8 mouse cellular contexts compared by ENCODE assay signal in the genomic region with DNA sequence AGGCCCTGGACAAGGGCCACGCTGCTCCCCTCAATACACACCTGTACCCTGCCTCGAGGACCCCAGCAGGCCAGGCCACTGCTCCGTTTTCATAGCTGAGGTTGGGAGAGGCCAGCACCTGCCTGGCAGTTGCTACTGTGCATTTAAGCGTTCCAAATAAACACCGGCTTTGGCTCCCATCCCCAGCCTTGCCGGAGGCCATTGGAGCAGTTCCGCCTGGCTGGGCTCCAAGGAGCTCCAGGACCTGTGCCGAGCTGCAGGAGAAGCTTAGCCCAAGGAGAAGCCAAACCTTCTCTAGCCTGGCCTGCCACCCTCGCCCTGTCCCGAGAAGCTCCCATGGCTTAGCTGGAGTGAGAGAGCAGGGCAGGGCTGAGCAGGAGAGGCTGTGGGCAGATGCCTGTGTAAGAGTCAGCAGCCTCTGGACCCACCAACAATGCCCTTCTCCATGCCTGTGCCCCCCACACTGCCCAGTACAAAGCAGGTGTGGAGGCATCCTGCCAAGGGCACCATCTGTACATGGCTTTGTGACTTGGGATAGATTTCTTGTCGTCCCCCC. TPM values are rescaled to one million over a fixed set of nuclear protein-coding genes. Genes with fewer than 3 reads are reported as not detected.
A peak's percentile ranks its signal among the peaks of the same experiment; 100 is the strongest.
DNase-seq lines count a peak whose midpoint lies in the region; ATAC-seq lines count a peak whose summit lies in the region.

No protein-coding gene starts in this region.

- no peaks in the 10 kb centered on the region for H3K36me3 ChIP-seq in intestine, embryonic 16.5 days (ENCODE audit: control insufficient read depth, insufficient read depth, low read length)
- no peaks in the 10 kb centered on the region for H3K36me3 ChIP-seq in lung, embryonic 16.5 days (ENCODE audit: control insufficient read depth, insufficient read depth, low read length)
- 0 out of 2 replicates have a peak, but pooled peaks cover 2% of the 10 kb centered on the region for H3K36me3 ChIP-seq in liver, embryonic 11.5 days (ENCODE audit: control insufficient read depth, insufficient read depth, low read length)

- H3K9ac ChIP-seq in intestine, embryonic 16.5 days (ENCODE audit: low read depth, low read length) = no peak overlapping the region
- H3K9ac ChIP-seq in lung, embryonic 16.5 days (ENCODE audit: low read length) = no peak overlapping the region
- no peak overlapping the region for H3K9ac ChIP-seq in liver, embryonic 11.5 days (ENCODE audit: low read depth, low read length)

- DNase-seq in left cerebral cortex, postnatal 25 days (ENCODE audit: low spot score in 2 of 2) = peak; percentile 43 to 51
- no peak for DNase-seq in left cerebral cortex, postnatal 36 days (ENCODE audit: low spot score in 2 of 2)
- DNase-seq in cerebellum, adult 18-20 months = peak; percentile 98 to 99
- peak; percentile 82 for DNase-seq in gastrocnemius, postnatal 10 days
- peak; percentile 76 for DNase-seq in testis, postnatal 10 days (ENCODE audit: low spot score)
- no peak for DNase-seq in liver, embryonic 11.5 days (ENCODE audit: low spot score)

- no peaks in the 10 kb centered on the region for H3K9me3 ChIP-seq in intestine, embryonic 16.5 days (ENCODE audit: control insufficient read depth, low read length)
- no peaks in the 10 kb centered on the region for H3K9me3 ChIP-seq in lung, embryonic 16.5 days (ENCODE audit: control insufficient read depth, low read length)
- no peaks in the 10 kb centered on the region for H3K9me3 ChIP-seq in liver, embryonic 11.5 days (ENCODE audit: control insufficient read depth, low read length)

- no peak overlapping the region for H3K4me3 ChIP-seq in intestine, embryonic 16.5 days (ENCODE audit: low read length)
- H3K4me3 ChIP-seq in lung, embryonic 16.5 days (ENCODE audit: low read length) = no peak overlapping the region
- H3K4me3 ChIP-seq in liver, embryonic 11.5 days (ENCODE audit: low read depth, low read length) = no peak overlapping the region

- 0 out of 2 replicates have a peak, but pooled peaks have one; percentile 31 for ATAC-seq in intestine, embryonic 16.5 days
- ATAC-seq in lung, embryonic 16.5 days (ENCODE audit: low read depth) = peak; percentile 69
- no peak for ATAC-seq in liver, embryonic 11.5 days (replicated peaks; ENCODE audit: low FRiP score)

- no peak overlapping the region for H3K4me2 ChIP-seq in intestine, embryonic 16.5 days (ENCODE audit: low read depth, low read length)
- no peak overlapping the region for H3K4me2 ChIP-seq in lung, embryonic 16.5 days (ENCODE audit: low read depth, low read length)
- H3K4me2 ChIP-seq in liver, embryonic 11.5 days = no peak overlapping the region

- H3K27ac ChIP-seq in intestine, embryonic 16.5 days (ENCODE audit: low read length) = no peak overlapping the region
- H3K27ac ChIP-seq in lung, embryonic 16.5 days (ENCODE audit: low read length) = no peak overlapping the region
- no peak overlapping the region for H3K27ac ChIP-seq in liver, embryonic 11.5 days (ENCODE audit: low read depth, low read length)

- peaks cover 10% of the 10 kb centered on the region for H3K4me1 ChIP-seq in intestine, embryonic 16.5 days (ENCODE audit: control insufficient read depth, insufficient read depth, low read length)
- H3K4me1 ChIP-seq in lung, embryonic 16.5 days (replicated peaks; ENCODE audit: control insufficient read depth, insufficient read depth, low read length) = peaks cover 11% of the 10 kb centered on the region
- H3K4me1 ChIP-seq in liver, embryonic 11.5 days (replicated peaks; ENCODE audit: control insufficient read depth, insufficient read depth, low read length) = peaks cover 4% of the 10 kb centered on the region

- WGBS in intestine, embryonic 16.5 days = 48% methylated on average over 11 of the region's 11 CpGs
- whole genome bisulfite sequencing in lung, embryonic 16.5 days = 34% methylated on average over 11 of the region's 11 CpGs
- 80% methylated on average over 11 of the region's 11 CpGs for WGBS in liver, embryonic 11.5 days

- intact Hi-C loops in left cerebral cortex, postnatal 25 days (cut with DNase I) = no loop called here
- intact Hi-C loops in left cerebral cortex, postnatal 36 days (cut with DNase I) = no loop called here

- H3K27me3 ChIP-seq in intestine, embryonic 16.5 days (replicated peaks; ENCODE audit: control insufficient read depth, insufficient read depth, low read length) = no peaks in the 10 kb centered on the region
- H3K27me3 ChIP-seq in lung, embryonic 16.5 days (ENCODE audit: control insufficient read depth, insufficient read depth, low read depth, low read length) = no peaks in the 10 kb centered on the region
- no peaks in the 10 kb centered on the region for H3K27me3 ChIP-seq in liver, embryonic 11.5 days (replicated peaks; ENCODE audit: control insufficient read depth, insufficient read depth, low read length)

RNA-seq across cellular contexts. Expression of a gene that starts 39.6 kb away (rescaled TPM):
- total RNA-seq in left cerebral cortex, postnatal 25 days (2021) = 10 to 100 TPM; 18.6 to 20.9 TPM
- total RNA-seq in left cerebral cortex, postnatal 36 days (2021) = 10 to 100 TPM; 19.6 to 21.2 TPM
- total RNA-seq in gastrocnemius, postnatal 10 days (2021) = 10 to 100 TPM; 22.3 to 28.7 TPM
- 4.7 and 5.5 TPM in 2 replicates for polyA plus RNA-seq in intestine, embryonic 16.5 days (2015; fragmentation: Nextera tagmentation; extraction: Ambion mirVana)
- polyA plus RNA-seq in lung, embryonic 16.5 days (2015; fragmentation: Nextera tagmentation; extraction: Ambion mirVana) = 9.7 and 10.4 TPM in 2 replicates
- 12.4 and 13.1 TPM in 2 replicates for polyA plus RNA-seq in liver, embryonic 11.5 days (2014; fragmentation: Nextera tagmentation; extraction: Ambion mirVana)

RNA-seq across cellular contexts. Expression of a gene that starts 56.4 kb away (rescaled TPM):
- 10 to 100 TPM; 60.2 to 60.7 TPM for total RNA-seq in left cerebral cortex, postnatal 25 days (2021)
- total RNA-seq in left cerebral cortex, postnatal 36 days (2021) = 10 to 100 TPM; 61.9 to 70.2 TPM
- 100 to 1,000 TPM; 113 to 129 TPM for total RNA-seq in gastrocnemius, postnatal 10 days (2021)
- polyA plus RNA-seq in intestine, embryonic 16.5 days (2015; fragmentation: Nextera tagmentation; extraction: Ambion mirVana) = 97.1 and 97.5 TPM in 2 replicates
- 110 and 111 TPM in 2 replicates for polyA plus RNA-seq in lung, embryonic 16.5 days (2015; fragmentation: Nextera tagmentation; extraction: Ambion mirVana)
- polyA plus RNA-seq in liver, embryonic 11.5 days (2014; fragmentation: Nextera tagmentation; extraction: Ambion mirVana) = 107 and 114 TPM in 2 replicates

Comparison
In these comparisons a context has a peak if more than half of its experiments do, and no peak if none do; other contexts are left out.
1. DNase-seq: peak in left cerebral cortex, postnatal 25 days (2 of 2), cerebellum, adult 18-20 months (2 of 2), gastrocnemius, postnatal 10 days (single experiment) and testis, postnatal 10 days (single experiment); none in left cerebral cortex, postnatal 36 days (0 of 2) and liver, embryonic 11.5 days (single experiment).